Mouse (Mus musculus): Measurements from ENCODE around the gene Bcan. TPM values are rescaled to one million over a fixed set of nuclear protein-coding genes. Genes with fewer than 3 reads are reported as not detected.

The Bcan gene
- polyA plus RNA-seq, 1 experiment: 0.06 TPM

DNA sequence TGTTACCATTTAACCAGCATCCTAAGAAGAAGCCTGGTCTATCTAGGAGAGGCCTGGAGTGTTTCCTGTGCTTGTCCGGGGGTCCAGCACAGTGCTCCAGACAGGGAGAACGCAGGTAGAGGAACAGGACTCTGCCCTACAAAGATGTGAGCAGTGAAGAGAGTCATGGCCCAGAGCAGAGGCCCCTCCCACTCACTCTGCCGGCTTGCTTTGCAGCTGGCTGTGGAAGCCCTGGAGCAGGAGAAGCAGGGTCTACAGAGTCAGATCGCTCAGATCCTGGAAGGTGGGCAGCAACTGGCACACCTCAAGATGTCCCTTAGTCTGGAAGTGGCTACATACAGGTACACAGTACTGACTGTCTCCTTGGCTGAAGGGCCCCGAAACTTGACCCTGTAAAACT is 27.3 kb downstream of the Bcan start:
- Histone ChIP-seq H3K27me3 (ENCODE audit: control insufficient read depth, insufficient read depth, insufficient read length) (no peaks in the 10 kb centered on the region), H3ac (ENCODE audit: control insufficient read depth, insufficient read length) (peak overlapping the region; percentile 98), H3K36me3 (ENCODE audit: control insufficient read depth, insufficient read depth) (peaks cover 41% of the 10 kb centered on the region), H3K4me3 (peak overlapping the region; percentile 100), H3K4me2 (ENCODE audit: low read depth) (peak overlapping the region; percentile 82), H3K79me2 (ENCODE audit: control insufficient read depth, insufficient read depth) (peaks cover 57% of the 10 kb centered on the region)
- TF ChIP-seq POLR2AphosphoS2 (IDR thresholded peaks at IDR 0.05; ENCODE audit: insufficient read length, low read depth): peak; percentile 45
- TF ChIP-seq USF1 (IDR thresholded peaks at IDR 0.05; ENCODE audit: low read depth): no peak
- peak; percentile 43 for TF ChIP-seq POLR2A (IDR thresholded peaks at IDR 0.05; ENCODE audit: insufficient read length, low read depth)

- H3K27me3 ChIP-seq (ENCODE audit: control insufficient read depth, insufficient read depth, insufficient read length): no peaks in the 10 kb centered on the region
- peaks cover 55% of the 10 kb centered on the region for H3K79me2 ChIP-seq (ENCODE audit: control insufficient read depth, insufficient read depth)
- peaks cover 36% of the 10 kb centered on the region for H3K36me3 ChIP-seq (ENCODE audit: control insufficient read depth, insufficient read depth)
- peak overlapping the region; percentile 100 for H3K4me3 ChIP-seq
- H3K4me2 ChIP-seq (ENCODE audit: low read depth): peak overlapping the region; percentile 82
- TF ChIP-seq MAX (IDR thresholded peaks at IDR 0.05; ENCODE audit: low read depth): no peak
- TF ChIP-seq MYOG (IDR thresholded peaks at IDR 0.05; ENCODE audit: control insufficient read depth in 1 of 3, insufficient read depth in 1 of 3, insufficient read length in 2 of 3, low read depth in 2 of 3): peak; percentile 52 to 98 (median 69)
- no peak for TF ChIP-seq SRF (IDR thresholded peaks at IDR 0.05; ENCODE audit: control insufficient read depth, insufficient read length, low read depth)
- peak; percentile 52 for TF ChIP-seq POLR2AphosphoS2 (IDR thresholded peaks at IDR 0.05; ENCODE audit: insufficient read length, low read depth)
- peak; percentile 95 for TF ChIP-seq TCF12 (IDR thresholded peaks at IDR 0.05; ENCODE audit: insufficient read depth, poor library complexity, severe bottlenecking)
- no peak for TF ChIP-seq CEBPB (IDR thresholded peaks at IDR 0.05; ENCODE audit: insufficient read depth, poor library complexity, severe bottlenecking)
- TF ChIP-seq USF1 (IDR thresholded peaks at IDR 0.05; ENCODE audit: low read depth): no peak
- peak; percentile 33 to 94 (median 85) for TF ChIP-seq MYOD1 (IDR thresholded peaks at IDR 0.05; ENCODE audit: control insufficient read depth in 1 of 3, insufficient read length in 2 of 3, low read depth in 2 of 3)
- TF ChIP-seq TCF3 (IDR thresholded peaks at IDR 0.05; ENCODE audit: insufficient read length, low read depth): peak; percentile 88
- no peak for TF ChIP-seq REST (IDR thresholded peaks at IDR 0.05; ENCODE audit: insufficient read depth, insufficient read length)
- peak; percentile 47 for TF ChIP-seq POLR2A (IDR thresholded peaks at IDR 0.05; ENCODE audit: insufficient read length, low read depth)
- no peak for TF ChIP-seq E2F4 (IDR thresholded peaks at IDR 0.05; ENCODE audit: insufficient read depth)
- H3ac ChIP-seq (ENCODE audit: control insufficient read depth, insufficient read length): peak overlapping the region; percentile 98
Observed at GRCm38 (mm10) chr3:87972203-87972664, 27.8 kb downstream of the Bcan start.

- H3ac ChIP-seq (ENCODE audit: control insufficient read depth, insufficient read length): peak overlapping the region; percentile 98
Observed at GRCm38 (mm10) chr3:87971489-87972202, 28.4 kb downstream of the Bcan start.

DNA sequence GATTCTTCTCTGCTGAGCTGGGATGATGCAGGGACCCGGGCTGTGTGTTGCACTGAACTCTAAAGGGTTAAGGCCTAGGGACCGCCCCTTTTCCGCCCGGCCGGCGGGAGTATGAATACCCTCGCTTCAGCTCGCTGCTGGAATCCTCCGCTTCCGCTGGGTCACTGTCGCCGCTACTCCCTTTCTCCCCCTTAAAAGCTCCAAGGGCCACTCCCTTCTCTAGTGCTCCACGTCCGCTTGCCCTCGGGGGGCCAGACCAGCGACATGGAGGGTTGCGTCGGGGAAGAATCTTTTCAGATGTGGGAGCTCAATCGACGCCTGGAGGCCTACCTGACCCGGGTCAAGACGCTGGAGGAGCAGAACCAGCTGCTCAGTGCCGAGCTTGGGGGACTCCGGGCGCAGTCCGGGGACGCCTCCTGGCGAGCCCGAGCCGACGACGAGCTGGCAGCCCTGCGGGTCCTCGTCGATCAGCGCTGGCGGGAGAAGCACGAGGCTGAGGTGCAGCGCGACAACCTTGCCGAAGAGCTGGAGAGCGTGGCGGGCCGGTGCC is 29.0 kb downstream of the Bcan start, which contains the start of gene Nes:
Gene Nes, plus strand, starts transcription at position 140 of the 550 bp plus-strand sequence.
- H3K79me2 ChIP-seq (ENCODE audit: control insufficient read depth, insufficient read depth): peaks cover 46% of the 10 kb centered on the region
- peaks cover 23% of the 10 kb centered on the region for H3K36me3 ChIP-seq (ENCODE audit: control insufficient read depth, insufficient read depth)
- peak within 1 kb of the TSS; percentile 100 for H3K4me3 ChIP-seq
- peak; percentile 84 for TF ChIP-seq POLR2A (IDR thresholded peaks at IDR 0.05; ENCODE audit: insufficient read length, low read depth)
- no peak for TF ChIP-seq CEBPB (IDR thresholded peaks at IDR 0.05; ENCODE audit: insufficient read depth, poor library complexity, severe bottlenecking)
- TF ChIP-seq TCF12 (IDR thresholded peaks at IDR 0.05; ENCODE audit: insufficient read depth, poor library complexity, severe bottlenecking): no peak
- peak; percentile 83 for TF ChIP-seq E2F4 (IDR thresholded peaks at IDR 0.05; ENCODE audit: insufficient read depth)
- peak in 1 of 3 experiments; percentile 28 for TF ChIP-seq MYOD1 (IDR thresholded peaks at IDR 0.05; ENCODE audit: control insufficient read depth in 1 of 3, insufficient read length in 2 of 3, low read depth in 2 of 3)
- peak; percentile 96 for TF ChIP-seq POLR2AphosphoS2 (IDR thresholded peaks at IDR 0.05; ENCODE audit: insufficient read length, low read depth)
- TF ChIP-seq TCF3 (IDR thresholded peaks at IDR 0.05; ENCODE audit: insufficient read length, low read depth): no peak
- peak in 1 of 3 experiments; percentile 50 for TF ChIP-seq MYOG (IDR thresholded peaks at IDR 0.05; ENCODE audit: control insufficient read depth in 1 of 3, insufficient read depth in 1 of 3, insufficient read length in 2 of 3, low read depth in 2 of 3)
- peak within 1 kb of the TSS; percentile 93 for H3K4me2 ChIP-seq (ENCODE audit: low read depth)
- H3ac ChIP-seq (ENCODE audit: control insufficient read depth, insufficient read length): peak within 1 kb of the TSS; percentile 98
- H3K27me3 ChIP-seq (ENCODE audit: control insufficient read depth, insufficient read depth, insufficient read length): no peaks in the 10 kb centered on the region

More at GRCm38 (mm10) chr3:87971489-87972202, 28.4 kb downstream of the Bcan start:
- H3K4me3 ChIP-seq: peak overlapping the region; percentile 100
- H3K36me3 ChIP-seq (ENCODE audit: control insufficient read depth, insufficient read depth): peaks cover 30% of the 10 kb centered on the region
- peak; percentile 17 for TF ChIP-seq POLR2AphosphoS2 (IDR thresholded peaks at IDR 0.05; ENCODE audit: insufficient read length, low read depth)
- no peak for TF ChIP-seq TCF3 (IDR thresholded peaks at IDR 0.05; ENCODE audit: insufficient read length, low read depth)
- no peak for TF ChIP-seq MYOD1 (IDR thresholded peaks at IDR 0.05; ENCODE audit: control insufficient read depth in 1 of 3, insufficient read length in 2 of 3, low read depth in 2 of 3)
- TF ChIP-seq MYOG (IDR thresholded peaks at IDR 0.05; ENCODE audit: control insufficient read depth in 1 of 3, insufficient read depth in 1 of 3, insufficient read length in 2 of 3, low read depth in 2 of 3): peak in 1 of 3 experiments; percentile 18
- TF ChIP-seq SRF (IDR thresholded peaks at IDR 0.05; ENCODE audit: control insufficient read depth, insufficient read length, low read depth): no peak
- peak; percentile 4 for TF ChIP-seq POLR2A (IDR thresholded peaks at IDR 0.05; ENCODE audit: insufficient read length, low read depth)
- no peak for TF ChIP-seq CEBPB (IDR thresholded peaks at IDR 0.05; ENCODE audit: insufficient read depth, poor library complexity, severe bottlenecking)
- H3K79me2 ChIP-seq (ENCODE audit: control insufficient read depth, insufficient read depth): peaks cover 49% of the 10 kb centered on the region
- H3K27me3 ChIP-seq (ENCODE audit: control insufficient read depth, insufficient read depth, insufficient read length): no peaks in the 10 kb centered on the region
- peak overlapping the region; percentile 93 for H3K4me2 ChIP-seq (ENCODE audit: low read depth)
